Mouse (Mus musculus) ES-Bruce4 (cell line): Measurements from ENCODE around the gene Hsd3b6. TPM values are rescaled to one million over a fixed set of nuclear protein-coding genes. Genes with fewer than 3 reads are reported as not detected.

Source experiments
- H3K27ac ChIP-seq: 2 replicates; pipeline ENCODE4 v1.5.1; 2012; ENCODE audit warnings: low read length, inconsistent platforms; ENCODE audit not compliant: insufficient read depth
- H3K27me3 ChIP-seq: 2 replicates; pipeline ENCODE4 v1.6.1; 2012; ENCODE audit warnings: mild to moderate bottlenecking, low read length, inconsistent platforms; ENCODE audit not compliant: control insufficient read depth, poor library complexity, insufficient read depth, severe bottlenecking
- H3K36me3 ChIP-seq: 2 replicates; pipeline ENCODE4 v1.6.1; 2012; ENCODE audit warnings: inconsistent platforms, mild to moderate bottlenecking, low read length, moderate library complexity; ENCODE audit not compliant: control insufficient read depth, poor library complexity, insufficient read depth, severe bottlenecking
- H3K4me1 ChIP-seq: one replicate; pipeline ENCODE4 v1.8.1; 2011; ENCODE audit warnings: low read length; ENCODE audit not compliant: control insufficient read depth, insufficient read depth
- H3K4me3 ChIP-seq: 2 replicates; pipeline ENCODE4 v1.5.1; 2011; ENCODE audit warnings: low read depth, mild to moderate bottlenecking, low read length
- H3K9ac ChIP-seq: 2 replicates; pipeline ENCODE4 v1.6.1; 2012; ENCODE audit warnings: low read depth, mild to moderate bottlenecking, inconsistent platforms; ENCODE audit not compliant: poor library complexity, severe bottlenecking
- H3K9me3 ChIP-seq: replicated peaks from 2 replicates; pipeline ENCODE4 v1.6.1; 2012; ENCODE audit warnings: mild to moderate bottlenecking, low read length, inconsistent platforms; ENCODE audit not compliant: control insufficient read depth, poor library complexity, insufficient read depth, severe bottlenecking
- CTCF ChIP-seq: IDR thresholded peaks from one replicate; pipeline ENCODE4 v1.8.1; 2011; ENCODE audit warnings: low read depth, low read length
- EP300 ChIP-seq: IDR thresholded peaks from 2 replicates; pipeline ENCODE4 v1.6.1; 2011; ENCODE audit warnings: low read depth, low read length; ENCODE audit not compliant: insufficient read depth
- POLR2A ChIP-seq: IDR thresholded peaks from one replicate; pipeline ENCODE4 v1.8.1; 2011; ENCODE audit warnings: low read length; ENCODE audit not compliant: insufficient read depth
- polyA plus RNA-seq: library from polyadenylated mRNA; stranded (reverse); fragments of >200 nt; gene quantifications from 2 replicates; pipeline ENCODE4 v1.2.4, GENCODE M21; 2011; ENCODE audit warnings: low read depth; ENCODE audit not compliant: missing spikeins, insufficient read depth, insufficient read length

Gene Hsd3b6
- not detected in 2 replicates for polyA plus RNA-seq

- H3K27me3 ChIP-seq = no peaks in the 10 kb centered on the region
- H3K9ac ChIP-seq = no peak within 1 kb of the TSS
- no peak within 1 kb of the TSS for H3K27ac ChIP-seq
- TF ChIP-seq EP300 (no peak), CTCF (no peak), POLR2A (no peak)
- H3K9me3 ChIP-seq = no peaks in the 10 kb centered on the region
- no peaks in the 10 kb centered on the region for H3K36me3 ChIP-seq
- H3K4me3 ChIP-seq = no peak within 1 kb of the TSS
- H3K4me1 ChIP-seq = no peaks in the 10 kb centered on the region
Observed at GRCm38 (mm10) chr3:98814101-98814670, at the start of gene Hsd3b6. Hsd3b6 (minus strand) TSS chr3:98814443.

GRCm38 (mm10) chr3:98862800-98863199, 48.6 kb upstream of the Hsd3b6 start:
- Histone ChIP-seq H3K27me3 (no peaks in the 10 kb centered on the region), H3K27ac (no peak overlapping the region), H3K9me3 (no peaks in the 10 kb centered on the region), H3K4me1 (no peaks in the 10 kb centered on the region), H3K4me3 (no peak overlapping the region), H3K9ac (no peak overlapping the region), H3K36me3 (no peaks in the 10 kb centered on the region)
- TF ChIP-seq EP300 = no peak
- TF ChIP-seq POLR2A = no peak

GRCm38 (mm10) chr3:98859576-98859975, 45.3 kb upstream of the Hsd3b6 start, which contains the start of gene Hsd3b1:
Hsd3b1 (minus strand) TSS chr3:98859794.
- Histone ChIP-seq H3K9ac (no peak within 1 kb of the TSS), H3K4me1 (no peaks in the 10 kb centered on the region), H3K9me3 (no peaks in the 10 kb centered on the region), H3K27me3 (no peaks in the 10 kb centered on the region), H3K27ac (no peak within 1 kb of the TSS), H3K36me3 (no peaks in the 10 kb centered on the region), H3K4me3 (no peak within 1 kb of the TSS)
- TF ChIP-seq POLR2A = no peak
- no peak for TF ChIP-seq EP300
- no peak for TF ChIP-seq CTCF

- TF ChIP-seq CTCF = no peak
- TF ChIP-seq POLR2A = no peak
- no peak for TF ChIP-seq EP300
- Histone ChIP-seq H3K4me1 (no peaks in the 10 kb centered on the region), H3K27me3 (no peaks in the 10 kb centered on the region)
Observed at GRCm38 (mm10) chr3:98858051-98858450, 43.8 kb upstream of the Hsd3b6 start.

GRCm38 (mm10) chr3:98856892-98857291, 42.6 kb upstream of the Hsd3b6 start:
- Histone ChIP-seq H3K4me3 (no peak overlapping the region), H3K27ac (no peak overlapping the region), H3K4me1 (no peaks in the 10 kb centered on the region), H3K36me3 (no peaks in the 10 kb centered on the region), H3K9ac (no peak overlapping the region), H3K9me3 (no peaks in the 10 kb centered on the region), H3K27me3 (no peaks in the 10 kb centered on the region)
- TF ChIP-seq CTCF = no peak
- TF ChIP-seq POLR2A = no peak
- no peak for TF ChIP-seq EP300

More at GRCm38 (mm10) chr3:98858051-98858450, 43.8 kb upstream of the Hsd3b6 start:
- no peak overlapping the region for H3K27ac ChIP-seq
- no peak overlapping the region for H3K4me3 ChIP-seq
- no peaks in the 10 kb centered on the region for H3K36me3 ChIP-seq
- no peak overlapping the region for H3K9ac ChIP-seq
- no peaks in the 10 kb centered on the region for H3K9me3 ChIP-seq

- no peaks in the 10 kb centered on the region for H3K4me1 ChIP-seq
- no peaks in the 10 kb centered on the region for H3K36me3 ChIP-seq
- no peak overlapping the region for H3K4me3 ChIP-seq
- no peak overlapping the region for H3K9ac ChIP-seq
- no peak for TF ChIP-seq EP300
- TF ChIP-seq CTCF = no peak
- no peak for TF ChIP-seq POLR2A
- no peak overlapping the region for H3K27ac ChIP-seq
- no peaks in the 10 kb centered on the region for H3K9me3 ChIP-seq
- no peaks in the 10 kb centered on the region for H3K27me3 ChIP-seq
Observed at GRCm38 (mm10) chr3:98855160-98855559, 40.9 kb upstream of the Hsd3b6 start.
